Mouse (Mus musculus): ENCODE measurements around the gene Tgfb1i1. TPM values are rescaled to one million over a fixed set of nuclear protein-coding genes. Genes with fewer than 3 reads are reported as not detected.

Gene Tgfb1i1
- total and polyA plus RNA-seq, 2 experiments from 2014 or later, result 93.8 to 112 TPM

GRCm38 (mm10) chr7:128266056-128266455 is 19.4 kb downstream of the Tgfb1i1 start:
- Histone ChIP-seq H3K27me3 (ENCODE audit: control insufficient read depth, insufficient read depth, low read length) (no peaks in the 10 kb centered on the region), H3K36me3 (replicated peaks; ENCODE audit: control insufficient read depth, insufficient read depth, low read length) (no peaks in the 10 kb centered on the region), H3K27ac (ENCODE audit: low read depth) (no peak overlapping the region), H3K9ac (replicated peaks; ENCODE audit: low read depth, low read length) (no peak overlapping the region), H3K4me2 (ENCODE audit: low read depth, low read length) (no peak overlapping the region), H3K9me3 (replicated peaks; ENCODE audit: control insufficient read depth, low read length) (no peaks in the 10 kb centered on the region), H3K4me3 (ENCODE audit: low read depth, low read length) (no peak overlapping the region), H3K4me1 (ENCODE audit: control insufficient read depth, insufficient read depth) (peaks cover 10% of the 10 kb centered on the region; the same call in 1 of the 2 replicates)
- 76% methylated on average over 5 of the region's 5 CpGs for WGBS
- no peak for TF ChIP-seq EP300 (IDR thresholded peaks at IDR 0.05; ENCODE audit: low read depth)
- no peak for TF ChIP-seq CTCF (IDR thresholded peaks at IDR 0.05; ENCODE audit: low read depth)
- DNase-seq (ENCODE audit: low spot score), result no peak
- no peak for ATAC-seq (ENCODE audit: insufficient read depth, low read depth)

- peaks cover 8% of the 10 kb centered on the region for H3K36me3 ChIP-seq (replicated peaks; ENCODE audit: control insufficient read depth, insufficient read depth, low read length)
- no peak overlapping the region for H3K4me2 ChIP-seq (ENCODE audit: low read depth, low read length)
- H3K27ac ChIP-seq (ENCODE audit: low read depth), result no peak overlapping the region
- 57% methylated on average over 13 of the region's 13 CpGs for WGBS
- no peak overlapping the region for H3K9ac ChIP-seq (replicated peaks; ENCODE audit: low read depth, low read length)
- H3K27me3 ChIP-seq (ENCODE audit: control insufficient read depth, insufficient read depth, low read length), result no peaks in the 10 kb centered on the region
- peaks cover 10% of the 10 kb centered on the region; the same call in 1 of the 2 replicates for H3K4me1 ChIP-seq (ENCODE audit: control insufficient read depth, insufficient read depth)
- ATAC-seq (ENCODE audit: insufficient read depth, low read depth) (no peak), DNase-seq (ENCODE audit: low spot score) (no peak)
- no peaks in the 10 kb centered on the region for H3K9me3 ChIP-seq (replicated peaks; ENCODE audit: control insufficient read depth, low read length)
- no peak for TF ChIP-seq CTCF (IDR thresholded peaks at IDR 0.05; ENCODE audit: low read depth)
- TF ChIP-seq EP300 (IDR thresholded peaks at IDR 0.05; ENCODE audit: low read depth), result no peak
- no peak overlapping the region for H3K4me3 ChIP-seq (ENCODE audit: low read depth, low read length)
These were observed 20.8 kb downstream of the Tgfb1i1 start for GRCm38 (mm10) chr7:128267391-128267790.

GRCm38 (mm10) chr7:128267813-128268212 is 21.2 kb downstream of the Tgfb1i1 start:
- H3K27me3 ChIP-seq (ENCODE audit: control insufficient read depth, insufficient read depth, low read length), result no peaks in the 10 kb centered on the region
- peaks cover 9% of the 10 kb centered on the region for H3K36me3 ChIP-seq (replicated peaks; ENCODE audit: control insufficient read depth, insufficient read depth, low read length)
- no peak for ATAC-seq (ENCODE audit: insufficient read depth, low read depth)
- no peak overlapping the region for H3K4me3 ChIP-seq (ENCODE audit: low read depth, low read length)
- H3K9ac ChIP-seq (replicated peaks; ENCODE audit: low read depth, low read length), result no peak overlapping the region
- no peaks in the 10 kb centered on the region for H3K9me3 ChIP-seq (replicated peaks; ENCODE audit: control insufficient read depth, low read length)
- no peak overlapping the region for H3K27ac ChIP-seq (ENCODE audit: low read depth)
- H3K4me1 ChIP-seq (ENCODE audit: control insufficient read depth, insufficient read depth), result peaks cover 10% of the 10 kb centered on the region; the same call in 1 of the 2 replicates
- no peak for DNase-seq (ENCODE audit: low spot score)
- WGBS, result 66% methylated on average over 7 of the region's 7 CpGs
- no peak overlapping the region for H3K4me2 ChIP-seq (ENCODE audit: low read depth, low read length)
- TF ChIP-seq EP300 (IDR thresholded peaks at IDR 0.05; ENCODE audit: low read depth), result no peak
- TF ChIP-seq CTCF (IDR thresholded peaks at IDR 0.05; ENCODE audit: low read depth), result no peak

GRCm38 (mm10) chr7:128270431-128270850 is 23.8 kb downstream of the Tgfb1i1 start:
- TF ChIP-seq EP300 (IDR thresholded peaks at IDR 0.05; ENCODE audit: low read depth) (no peak), CTCF (IDR thresholded peaks at IDR 0.05; ENCODE audit: low read depth) (no peak)
- DNase-seq (ENCODE audit: low spot score) (no peak), ATAC-seq (ENCODE audit: insufficient read depth, low read depth) (peak; percentile 62; the same call in 1 of the 2 replicates)
- Histone ChIP-seq H3K36me3 (replicated peaks; ENCODE audit: control insufficient read depth, insufficient read depth, low read length) (peaks cover 33% of the 10 kb centered on the region), H3K27me3 (ENCODE audit: control insufficient read depth, insufficient read depth, low read length) (no peaks in the 10 kb centered on the region), H3K4me1 (ENCODE audit: control insufficient read depth, insufficient read depth) (peaks cover 10% of the 10 kb centered on the region; the same call in 1 of the 2 replicates), H3K4me3 (ENCODE audit: low read depth, low read length) (no peak overlapping the region), H3K27ac (ENCODE audit: low read depth) (no peak overlapping the region), H3K4me2 (ENCODE audit: low read depth, low read length) (no peak overlapping the region), H3K9me3 (replicated peaks; ENCODE audit: control insufficient read depth, low read length) (no peaks in the 10 kb centered on the region), H3K9ac (replicated peaks; ENCODE audit: low read depth, low read length) (no peak overlapping the region)
- 26% methylated on average over 13 of the region's 13 CpGs for WGBS

GRCm38 (mm10) chr7:128271496-128271895 is 24.9 kb downstream of the Tgfb1i1 start:
- peaks cover 43% of the 10 kb centered on the region for H3K36me3 ChIP-seq (replicated peaks; ENCODE audit: control insufficient read depth, insufficient read depth, low read length)

GRCm38 (mm10) chr7:128276051-128276450 is 29.4 kb downstream of the Tgfb1i1 start:
- Histone ChIP-seq H3K4me1 (ENCODE audit: control insufficient read depth, insufficient read depth) (no peaks in the 10 kb centered on the region), H3K9ac (replicated peaks; ENCODE audit: low read depth, low read length) (no peak overlapping the region), H3K4me2 (ENCODE audit: low read depth, low read length) (no peak overlapping the region), H3K36me3 (replicated peaks; ENCODE audit: control insufficient read depth, insufficient read depth, low read length) (peaks cover 63% of the 10 kb centered on the region), H3K27ac (ENCODE audit: low read depth) (no peak overlapping the region), H3K4me3 (ENCODE audit: low read depth, low read length) (no peak overlapping the region), H3K9me3 (replicated peaks; ENCODE audit: control insufficient read depth, low read length) (no peaks in the 10 kb centered on the region), H3K27me3 (ENCODE audit: control insufficient read depth, insufficient read depth, low read length) (no peaks in the 10 kb centered on the region)
- 91% methylated on average over 6 of the region's 6 CpGs for WGBS
- no peak for TF ChIP-seq EP300 (IDR thresholded peaks at IDR 0.05; ENCODE audit: low read depth)
- TF ChIP-seq CTCF (IDR thresholded peaks at IDR 0.05; ENCODE audit: low read depth), result no peak
- no peak for DNase-seq (ENCODE audit: low spot score)
- no peak for ATAC-seq (ENCODE audit: insufficient read depth, low read depth)

More at GRCm38 (mm10) chr7:128271496-128271895, 24.9 kb downstream of the Tgfb1i1 start:
- 90% methylated on average over 9 of the region's 9 CpGs for WGBS
- H3K4me3 ChIP-seq (ENCODE audit: low read depth, low read length), result no peak overlapping the region
- H3K27me3 ChIP-seq (ENCODE audit: control insufficient read depth, insufficient read depth, low read length), result no peaks in the 10 kb centered on the region
- H3K4me1 ChIP-seq (ENCODE audit: control insufficient read depth, insufficient read depth), result peaks cover 10% of the 10 kb centered on the region; the same call in 1 of the 2 replicates
- DNase-seq (ENCODE audit: low spot score) (no peak), ATAC-seq (ENCODE audit: insufficient read depth, low read depth) (no peak)
- H3K4me2 ChIP-seq (ENCODE audit: low read depth, low read length), result no peak overlapping the region
- no peak overlapping the region for H3K27ac ChIP-seq (ENCODE audit: low read depth)
- H3K9me3 ChIP-seq (replicated peaks; ENCODE audit: control insufficient read depth, low read length), result no peaks in the 10 kb centered on the region
- H3K9ac ChIP-seq (replicated peaks; ENCODE audit: low read depth, low read length), result no peak overlapping the region
- TF ChIP-seq CTCF (IDR thresholded peaks at IDR 0.05; ENCODE audit: low read depth) (no peak), EP300 (IDR thresholded peaks at IDR 0.05; ENCODE audit: low read depth) (no peak)
